ENCODE assay signal across 8 mouse cellular contexts in the genomic region with DNA sequence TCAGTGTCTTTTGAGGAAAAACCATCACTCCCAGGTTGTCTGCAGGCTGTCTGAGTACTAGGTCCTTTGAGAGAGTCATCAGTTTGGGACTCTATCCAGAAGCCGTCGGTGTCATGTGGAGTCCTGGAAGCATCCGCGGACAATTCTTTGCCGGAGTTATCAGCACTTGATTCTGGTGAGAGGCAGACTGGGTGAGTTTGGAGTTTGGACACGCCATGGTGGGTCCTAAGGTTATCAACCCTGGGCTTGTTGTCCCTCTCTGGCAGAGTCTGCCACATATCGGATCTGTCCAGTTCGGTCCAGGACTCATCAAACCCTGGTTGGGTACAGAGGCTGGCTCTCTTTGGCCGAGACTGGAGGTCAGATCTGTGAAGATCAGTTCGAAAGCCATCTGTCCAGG. TPM values are rescaled to one million over a fixed set of nuclear protein-coding genes. Genes with fewer than 3 reads are reported as not detected.
A peak's percentile ranks its signal among the peaks of the same experiment; 100 is the strongest.
DNase-seq lines count a peak whose midpoint lies in the region; ATAC-seq lines count a peak whose summit lies in the region.

No protein-coding gene starts in this region.

- peak; percentile 4 to 10 for DNase-seq in B cell, adult 2 months
- DNase-seq in cerebellum, adult 9-11 months: peak; percentile 71
- no peak for DNase-seq in midbrain, embryonic 10.5 days (ENCODE audit: low spot score)
- no peak for DNase-seq in left cerebral cortex, adult 18-20 months (ENCODE audit: low spot score in 2 of 2)

- H3K27me3 ChIP-seq in erythroblast, embryonic 14.5 days (ENCODE audit: control insufficient read depth): no peaks in the 10 kb centered on the region
- H3K27me3 ChIP-seq in hindbrain, embryonic 15.5 days: no peaks in the 10 kb centered on the region
- no peaks in the 10 kb centered on the region for H3K27me3 ChIP-seq in midbrain, embryonic 10.5 days (ENCODE audit: low read depth, poor library complexity, severe bottlenecking)

- WGBS in hindbrain, embryonic 15.5 days: 2% methylated on average over 10 of the region's 10 CpGs
- WGBS in midbrain, embryonic 10.5 days: 4% methylated on average over 10 of the region's 10 CpGs

- H3K4me1 ChIP-seq in erythroblast, embryonic 14.5 days (ENCODE audit: control insufficient read depth): peaks cover 77% of the 10 kb centered on the region
- peaks cover 60% of the 10 kb centered on the region for H3K4me1 ChIP-seq in hindbrain, embryonic 15.5 days (replicated peaks)
- H3K4me1 ChIP-seq in midbrain, embryonic 10.5 days: peaks cover 64% of the 10 kb centered on the region

- H3K4me2 ChIP-seq in hindbrain, embryonic 15.5 days: peak overlapping the region; percentile 85

- no peaks in the 10 kb centered on the region for H3K9me3 ChIP-seq in erythroblast, embryonic 14.5 days (ENCODE audit: control insufficient read depth, low read length)
- H3K9me3 ChIP-seq in hindbrain, embryonic 15.5 days: no peaks in the 10 kb centered on the region
- no peaks in the 10 kb centered on the region for H3K9me3 ChIP-seq in midbrain, embryonic 10.5 days (replicated peaks)

- peak overlapping the region; percentile 87 for H3K4me3 ChIP-seq in erythroblast, embryonic 14.5 days (replicated peaks)
- H3K4me3 ChIP-seq in hindbrain, embryonic 15.5 days: peak overlapping the region; percentile 66
- peak overlapping the region; percentile 80 for H3K4me3 ChIP-seq in midbrain, embryonic 10.5 days

- H3K36me3 ChIP-seq in erythroblast, embryonic 14.5 days (ENCODE audit: control insufficient read depth): peaks cover 6% of the 10 kb centered on the region
- no peaks in the 10 kb centered on the region; the same call in 1 of the 2 replicates for H3K36me3 ChIP-seq in hindbrain, embryonic 15.5 days
- peaks cover 11% of the 10 kb centered on the region; the same call in 1 of the 2 replicates for H3K36me3 ChIP-seq in midbrain, embryonic 10.5 days

- peak overlapping the region; percentile 85 for H3K27ac ChIP-seq in hindbrain, embryonic 15.5 days (replicated peaks)
- peak overlapping the region; percentile 92 for H3K27ac ChIP-seq in midbrain, embryonic 10.5 days (replicated peaks)

- H3K9ac ChIP-seq in hindbrain, embryonic 15.5 days: peak overlapping the region; percentile 91

- ATAC-seq in erythroblast, adult 5-6 weeks (replicated peaks; ENCODE audit: low FRiP score, poor library complexity, severe bottlenecking): no peak
- 0 out of 2 replicates have a peak, but pooled peaks have one; percentile 1 for ATAC-seq in hindbrain, embryonic 15.5 days (ENCODE audit: low FRiP score, low read depth)
- ATAC-seq in activated CD4-positive, CD25-positive, alpha-beta regulatory T cell, adult 4 months: no peak

RNA-seq across cellular contexts. Expression of a gene that starts 0.8 kb away (rescaled TPM):
- 0.12 TPM in 2 replicates for polyA plus RNA-seq in erythroblast, embryonic 14.5 days (2012)
- total RNA-seq in erythroblast, adult 5-6 weeks (2015; ENCODE audit: low replicate concordance): 2.3 TPM in 1 of 2 replicates, not detected in the other
- 0.60 and 1.5 TPM in 2 replicates for total RNA-seq in erythroblast, adult 5-6 weeks (2017; ENCODE audit: low replicate concordance)
- polyA plus RNA-seq in hindbrain, embryonic 15.5 days (2015; fragmentation: Nextera tagmentation; extraction: Ambion mirVana): 7.5 and 8.2 TPM in 2 replicates
- 5.3 and 5.9 TPM in 2 replicates for polyA plus RNA-seq in midbrain, embryonic 10.5 days (2016; fragmentation: Nextera tagmentation; extraction: Ambion mirVana)
- 10 to 100 TPM; 11.3 to 11.7 TPM for total RNA-seq in left cerebral cortex, adult 18-20 months (2021)
- polyA plus RNA-seq in activated CD4-positive, CD25-positive, alpha-beta regulatory T cell, adult 4 months (2017; shearing (Covaris generic)): 1 to 10 TPM; 1.3 to 1.5 TPM

RNA-seq across cellular contexts. Expression of a gene that starts 5.1 kb away (rescaled TPM):
- 2.7 and 2.8 TPM in 2 replicates for polyA plus RNA-seq in erythroblast, embryonic 14.5 days (2012)
- 2.1 and 3.5 TPM in 2 replicates for total RNA-seq in erythroblast, adult 5-6 weeks (2015; ENCODE audit: low replicate concordance)
- 2.9 and 4.5 TPM in 2 replicates for total RNA-seq in erythroblast, adult 5-6 weeks (2017; ENCODE audit: low replicate concordance)
- 20.6 and 23.2 TPM in 2 replicates for polyA plus RNA-seq in hindbrain, embryonic 15.5 days (2015; fragmentation: Nextera tagmentation; extraction: Ambion mirVana)
- polyA plus RNA-seq in midbrain, embryonic 10.5 days (2016; fragmentation: Nextera tagmentation; extraction: Ambion mirVana): 23.1 and 24.1 TPM in 2 replicates
- total RNA-seq in left cerebral cortex, adult 18-20 months (2021): 10 to 100 TPM; 33.6 to 39.6 TPM
- 10 to 100 TPM in 1 of 2 experiments, 1 to 10 TPM in 1; 6.3 to 12.5 TPM for polyA plus RNA-seq in activated CD4-positive, CD25-positive, alpha-beta regulatory T cell, adult 4 months (2017; shearing (Covaris generic))

RNA-seq across cellular contexts. Expression of a gene that starts 30.6 kb away (rescaled TPM):
- 0.09 and 0.19 TPM in 2 replicates for polyA plus RNA-seq in erythroblast, embryonic 14.5 days (2012)
- 0.42 and 0.58 TPM in 2 replicates for total RNA-seq in erythroblast, adult 5-6 weeks (2015; ENCODE audit: low replicate concordance)
- total RNA-seq in erythroblast, adult 5-6 weeks (2017; ENCODE audit: low replicate concordance): 0.17 and 1.5 TPM in 2 replicates
- 57.8 and 67.5 TPM in 2 replicates for polyA plus RNA-seq in hindbrain, embryonic 15.5 days (2015; fragmentation: Nextera tagmentation; extraction: Ambion mirVana)
- 21.0 and 25.7 TPM in 2 replicates for polyA plus RNA-seq in midbrain, embryonic 10.5 days (2016; fragmentation: Nextera tagmentation; extraction: Ambion mirVana)
- total RNA-seq in left cerebral cortex, adult 18-20 months (2021): 100 to 1,000 TPM; 108 to 128 TPM
- not detected for polyA plus RNA-seq in activated CD4-positive, CD25-positive, alpha-beta regulatory T cell, adult 4 months (2017; shearing (Covaris generic))

RNA-seq across cellular contexts. Expression of a gene that starts 31.6 kb away (rescaled TPM):
- polyA plus RNA-seq in erythroblast, embryonic 14.5 days (2012): 33.0 and 34.3 TPM in 2 replicates
- 30.3 and 43.2 TPM in 2 replicates for total RNA-seq in erythroblast, adult 5-6 weeks (2015; ENCODE audit: low replicate concordance)
- total RNA-seq in erythroblast, adult 5-6 weeks (2017; ENCODE audit: low replicate concordance): 12.7 and 19.5 TPM in 2 replicates
- polyA plus RNA-seq in hindbrain, embryonic 15.5 days (2015; fragmentation: Nextera tagmentation; extraction: Ambion mirVana): 192 and 194 TPM in 2 replicates
- polyA plus RNA-seq in midbrain, embryonic 10.5 days (2016; fragmentation: Nextera tagmentation; extraction: Ambion mirVana): 399 and 409 TPM in 2 replicates
- total RNA-seq in left cerebral cortex, adult 18-20 months (2021): 10 to 100 TPM; 75.9 to 85.9 TPM
- polyA plus RNA-seq in activated CD4-positive, CD25-positive, alpha-beta regulatory T cell, adult 4 months (2017; shearing (Covaris generic)): 100 to 1,000 TPM in 1 of 2 experiments, 10 to 100 TPM in 1; 74.6 to 109 TPM

RNA-seq across cellular contexts. Expression of a gene that starts 32.1 kb away (rescaled TPM):
- 0.16 and 0.19 TPM in 2 replicates for polyA plus RNA-seq in erythroblast, embryonic 14.5 days (2012)
- total RNA-seq in erythroblast, adult 5-6 weeks (2015; ENCODE audit: low replicate concordance): 0.63 and 2.3 TPM in 2 replicates
- 0.34 and 0.84 TPM in 2 replicates for total RNA-seq in erythroblast, adult 5-6 weeks (2017; ENCODE audit: low replicate concordance)
- polyA plus RNA-seq in hindbrain, embryonic 15.5 days (2015; fragmentation: Nextera tagmentation; extraction: Ambion mirVana): 3.8 and 4.0 TPM in 2 replicates
- 3.5 and 4.2 TPM in 2 replicates for polyA plus RNA-seq in midbrain, embryonic 10.5 days (2016; fragmentation: Nextera tagmentation; extraction: Ambion mirVana)
- total RNA-seq in left cerebral cortex, adult 18-20 months (2021): 10 to 100 TPM; 19.7 to 22.7 TPM
- polyA plus RNA-seq in activated CD4-positive, CD25-positive, alpha-beta regulatory T cell, adult 4 months (2017; shearing (Covaris generic)): 1 to 10 TPM; 4.2 to 4.5 TPM

Comparison
In these comparisons a context has a peak if more than half of its experiments do, and no peak if none do; other contexts are left out.
1. DNase-seq: peak in B cell, adult 2 months (2 of 2) and cerebellum, adult 9-11 months (single experiment); none in midbrain, embryonic 10.5 days (single experiment) and left cerebral cortex, adult 18-20 months (0 of 2).
2. RNA of a gene that starts 30.6 kb away (polyA plus RNA-seq): 57.8 to 67.5 TPM in hindbrain, embryonic 15.5 days and 21.0 to 25.7 TPM in midbrain, embryonic 10.5 days; 0.09 to 0.19 TPM in erythroblast, embryonic 14.5 days and not detected in activated CD4-positive, CD25-positive, alpha-beta regulatory T cell, adult 4 months; every median in the first group is over 10 times any median in the second.
3. Peak in every context shown above with its lines, with median percentiles within 50 percentile points of each other: H3K4me3 ChIP-seq.